Mouse (Mus musculus) T-helper 1 cell (primary cell): ENCODE measurements around the gene Txk.

Experiments used
- in situ Hi-C: fragments of 300-600 bp; cut with MboI, MseI; formaldehyde crosslinking; loops from one replicate; pipeline ENCODE4 v1.15.1; 2025; ENCODE audit warnings: high pct_unique_total_duplicates

The Txk gene

GRCm38 (mm10) chr5:72696491-72696890 is 56.1 kb downstream of the Txk start:
- in situ Hi-C loops: loop anchor here (25.0 kb wide), 2 partner anchors 1184 to 1984 kb away; no protein-coding TSS in a partner anchor

GRCm38 (mm10) chr5:72694684-72695083 is 57.9 kb downstream of the Txk start:
- in situ Hi-C loops: loop anchor here (25.0 kb wide), 2 partner anchors 1182 to 1982 kb away; no protein-coding TSS in a partner anchor

DNA sequence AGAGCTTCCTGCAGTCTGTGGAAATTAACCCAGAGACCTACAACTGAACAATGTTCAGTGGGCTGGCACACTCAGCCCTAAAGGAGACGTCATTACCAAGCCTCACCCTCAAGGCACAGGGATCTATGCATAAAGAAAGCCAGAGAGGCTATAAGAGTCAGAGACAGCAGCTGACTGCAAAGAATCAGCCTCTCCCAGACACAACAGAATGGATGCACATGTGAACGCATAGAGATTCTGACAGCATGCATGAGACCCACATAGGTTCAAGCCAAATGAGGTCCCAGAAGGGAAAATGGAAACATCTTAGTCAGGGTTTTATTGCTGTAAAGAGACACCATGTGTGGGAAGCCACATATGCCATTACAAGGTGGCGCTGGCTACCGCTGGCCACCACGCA is 62.1 kb downstream of the Txk start:
- in situ Hi-C loops: loop anchor here (25.0 kb wide), 2 partner anchors 1178 to 1978 kb away; no protein-coding TSS in a partner anchor

- in situ Hi-C loops: loop anchor here (25.0 kb wide), 2 partner anchors 1177 to 1977 kb away; no protein-coding TSS in a partner anchor
Observed at GRCm38 (mm10) chr5:72689556-72689955, 63.0 kb downstream of the Txk start.

- in situ Hi-C loops: loop anchor here (25.0 kb wide), 2 partner anchors 1169 to 1969 kb away; no protein-coding TSS in a partner anchor
Observed at GRCm38 (mm10) chr5:72681451-72681850, 71.1 kb downstream of the Txk start.

DNA sequence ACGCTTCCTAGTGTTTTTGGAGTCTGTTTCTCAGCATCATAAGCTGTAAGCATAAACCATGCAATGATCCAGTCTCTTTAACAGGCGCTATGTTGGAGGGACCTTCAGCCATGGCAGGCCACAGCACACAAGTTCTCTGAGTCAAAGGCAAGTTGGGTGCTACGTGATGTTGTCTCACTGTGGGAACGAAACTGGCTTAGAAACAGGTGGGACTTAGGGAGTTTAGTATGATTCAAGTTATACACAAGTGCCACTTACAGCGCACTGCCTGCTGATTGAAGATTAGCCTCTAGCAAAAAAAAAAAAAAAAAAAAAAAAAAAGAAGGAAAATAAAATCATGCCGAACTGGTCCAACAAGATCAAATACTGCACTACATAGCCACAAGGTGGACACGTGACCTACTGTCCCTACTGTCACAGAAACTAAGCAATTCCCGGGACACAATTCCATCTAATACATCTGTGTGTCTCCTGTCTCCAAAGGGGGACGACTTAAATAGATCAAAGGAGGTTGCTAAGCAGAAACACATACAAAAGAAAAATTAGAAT is 77.5 kb downstream of the Txk start:
- in situ Hi-C loops: loop anchor here (25.0 kb wide), 2 partner anchors 1163 to 1963 kb away; no protein-coding TSS in a partner anchor

GRCm38 (mm10) chr5:72671017-72671699 is 81.4 kb downstream of the Txk start:
- in situ Hi-C loops: no loop called here

- in situ Hi-C loops: no loop called here
Observed at GRCm38 (mm10) chr5:72668351-72668750, 84.2 kb downstream of the Txk start.

DNA sequence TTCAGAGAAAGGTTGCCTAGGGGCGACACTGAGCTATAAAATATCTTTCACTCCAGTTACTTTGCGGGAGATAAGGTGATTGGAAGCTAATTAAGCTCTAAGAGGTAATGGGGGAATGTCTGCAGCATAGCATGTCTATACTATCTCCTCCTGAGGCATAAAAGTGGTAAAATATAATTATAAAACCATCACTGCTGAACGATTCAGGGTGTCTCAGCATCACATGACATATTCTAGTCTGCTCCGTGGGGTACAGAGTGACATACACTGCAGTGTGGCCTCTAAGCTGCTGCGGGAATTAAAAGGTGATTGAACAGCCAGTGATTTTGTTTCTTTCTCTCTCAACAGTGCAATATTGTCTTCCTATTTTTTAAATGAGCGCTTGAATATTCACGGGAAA is 86.1 kb downstream of the Txk start:
- in situ Hi-C loops: no loop called here

DNA sequence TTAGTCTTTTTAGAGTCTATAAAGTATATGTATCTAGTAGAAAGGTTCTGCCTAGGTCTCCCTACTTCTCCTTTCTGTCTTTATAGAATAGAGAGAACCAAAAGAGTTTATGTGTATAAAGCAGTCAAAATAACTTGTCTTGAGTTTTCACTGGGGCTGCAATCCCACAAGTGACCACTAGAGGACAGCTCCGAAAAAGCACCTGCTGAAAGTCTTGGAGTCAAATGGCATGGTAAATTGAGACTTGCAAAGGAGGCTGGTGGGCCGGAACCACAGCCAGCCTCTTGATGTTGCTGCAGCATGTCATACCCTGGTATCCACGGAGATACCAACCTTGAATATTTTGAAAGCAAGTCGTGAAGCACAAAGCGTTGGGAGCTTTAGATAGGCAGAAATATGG is 87.3 kb downstream of the Txk start:
- in situ Hi-C loops: no loop called here

DNA sequence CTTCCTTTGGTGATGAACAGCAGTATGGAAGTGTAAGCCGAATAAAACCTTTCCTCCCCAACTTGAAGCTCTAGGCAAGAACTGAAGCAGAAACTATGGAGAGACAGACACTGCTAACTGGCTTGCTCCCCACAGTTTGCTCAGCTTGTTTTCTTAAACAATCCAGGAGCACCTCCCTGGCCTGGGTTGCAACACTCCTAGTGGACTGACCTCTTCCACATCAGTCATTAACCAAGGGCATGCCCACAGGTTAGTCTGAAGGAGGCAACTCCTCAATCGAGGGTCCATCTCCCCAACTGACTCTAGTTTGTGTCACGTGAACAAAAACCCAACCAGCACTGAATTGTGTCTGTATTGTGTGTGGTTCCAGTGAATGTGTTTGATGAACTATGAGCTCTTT is 87.7 kb downstream of the Txk start:
- in situ Hi-C loops: no loop called here

DNA sequence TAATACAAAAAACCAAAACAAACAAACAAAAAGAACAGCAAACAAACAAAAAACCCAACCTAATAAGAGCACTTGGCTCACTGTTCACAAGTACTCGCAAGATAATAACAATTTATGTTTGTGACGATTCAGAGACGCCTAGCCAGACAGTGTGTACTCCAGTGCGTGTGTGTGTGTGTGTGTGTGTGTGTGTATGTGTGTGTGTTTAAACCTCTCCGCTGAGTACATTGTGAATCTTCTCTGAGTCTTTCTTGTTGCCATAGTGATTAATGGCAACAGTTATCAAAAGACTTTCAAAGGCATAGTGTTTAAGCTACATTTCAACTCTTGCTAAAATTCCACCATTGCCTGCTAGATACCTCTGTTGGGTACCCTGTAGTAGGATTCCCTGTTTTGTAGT is 88.5 kb downstream of the Txk start:
- in situ Hi-C loops: no loop called here

- in situ Hi-C loops: no loop called here
Observed at GRCm38 (mm10) chr5:72661051-72661781, 91.4 kb downstream of the Txk start.

- in situ Hi-C loops: no loop called here
Observed at GRCm38 (mm10) chr5:72658375-72658774, 94.2 kb downstream of the Txk start.

DNA sequence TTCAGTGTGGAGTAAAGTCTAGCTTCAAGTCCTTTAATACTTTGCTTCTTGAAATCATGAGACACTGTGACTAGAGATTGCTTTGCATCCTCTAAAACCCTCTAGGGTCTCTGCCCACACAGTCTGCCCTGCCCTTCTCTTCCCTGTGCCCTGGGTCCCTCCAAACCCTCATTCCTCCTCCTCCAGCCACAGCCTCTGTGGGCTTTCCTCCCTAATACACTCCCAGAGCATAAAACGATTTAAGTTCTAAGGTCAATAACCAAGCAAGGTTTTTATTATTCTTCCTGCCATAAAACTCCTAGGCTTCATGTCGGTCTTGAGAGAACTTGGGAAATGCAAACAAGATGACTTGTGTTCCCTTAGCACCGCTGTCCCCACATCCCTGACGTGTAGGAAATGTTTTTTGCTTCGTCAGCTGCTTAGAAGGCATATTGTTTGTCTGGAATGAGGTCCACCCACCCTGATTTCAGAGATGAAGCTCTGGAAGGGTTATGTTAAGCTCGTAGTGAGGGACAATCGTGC is 96.2 kb downstream of the Txk start:
- in situ Hi-C loops: no loop called here

- in situ Hi-C loops: no loop called here
Observed at GRCm38 (mm10) chr5:72653068-72653674, 99.4 kb downstream of the Txk start.

- in situ Hi-C loops: no loop called here
Observed at GRCm38 (mm10) chr5:72648987-72649735, 103.4 kb downstream of the Txk start.

DNA sequence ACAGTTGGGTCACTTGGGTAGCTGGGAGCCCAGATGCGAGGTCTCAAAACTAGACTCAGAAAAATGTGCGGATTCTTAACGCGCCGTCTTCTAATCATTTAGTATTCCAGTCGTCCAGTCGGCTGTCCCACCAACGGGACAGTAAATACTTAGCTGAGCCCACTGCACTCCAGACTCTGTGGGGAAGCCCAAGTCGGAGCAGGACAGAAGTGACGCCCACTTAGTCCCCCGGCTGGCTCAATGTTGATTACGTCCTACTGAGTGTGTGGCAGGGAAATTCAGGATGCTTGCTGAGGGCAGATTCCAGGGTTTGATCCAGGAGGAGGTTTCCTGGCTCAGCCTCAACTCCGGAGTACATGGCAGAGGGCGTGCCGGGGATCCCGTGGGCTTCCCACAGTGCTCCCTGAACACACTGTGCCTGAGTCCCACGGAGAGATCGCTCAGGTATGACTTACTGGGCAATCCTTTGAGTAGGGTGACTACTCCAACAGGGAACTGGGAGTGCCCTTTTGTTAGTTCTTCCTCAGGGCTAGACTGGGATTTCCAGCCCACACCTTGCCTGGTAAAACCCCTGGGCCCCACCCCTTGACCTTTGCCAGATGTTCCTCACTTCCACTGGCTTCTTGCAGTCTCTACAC is 104.5 kb downstream of the Txk start:
- in situ Hi-C loops: no loop called here

DNA sequence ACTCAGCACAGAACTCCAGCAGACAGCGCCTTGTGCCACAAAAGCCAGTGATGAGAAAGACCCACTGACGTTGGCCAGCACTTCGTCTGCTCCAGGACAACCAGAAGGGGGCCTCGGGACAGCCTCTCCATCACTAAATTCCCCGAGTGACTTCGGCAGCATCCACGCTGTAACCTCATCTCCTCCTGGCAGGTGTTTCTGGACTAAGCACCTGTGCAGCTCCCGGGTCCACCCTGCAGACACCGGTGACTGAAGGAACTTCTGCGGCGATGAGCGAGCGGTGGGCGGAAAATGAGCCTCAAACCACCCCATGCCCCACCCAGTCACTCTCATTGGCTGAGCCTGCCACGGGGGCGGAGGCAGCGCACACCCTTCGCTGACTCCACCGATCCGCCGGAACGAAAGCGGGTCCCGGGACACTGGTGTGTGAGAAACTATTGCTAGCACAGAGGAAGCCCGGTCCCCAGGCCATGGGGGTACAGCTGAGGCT is 105.1 kb downstream of the Txk start, which contains the start of gene Nipal1:
Gene Nipal1 (plus strand): TSS at position 378 of the 490 bp plus-strand sequence.
- in situ Hi-C loops: no loop called here

DNA sequence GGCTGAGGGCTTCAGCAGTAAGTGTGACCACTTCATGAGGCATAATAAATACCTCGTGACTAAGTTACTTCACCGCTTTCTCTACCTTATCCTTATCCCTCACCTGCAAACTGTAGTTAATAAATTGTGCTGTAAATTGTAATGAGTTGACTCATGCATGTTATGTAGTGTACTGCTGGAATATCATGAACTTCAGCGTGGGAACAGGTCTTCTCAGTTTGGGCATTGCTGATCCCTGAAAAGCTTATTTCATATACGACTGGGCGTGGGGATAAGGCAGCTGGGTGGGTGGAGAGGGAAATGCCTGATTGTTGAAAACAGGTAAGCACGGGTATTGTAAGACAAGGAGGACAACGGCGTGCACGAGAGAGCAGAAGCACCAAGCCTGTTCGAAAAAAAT is 105.6 kb downstream of the Txk start:
- in situ Hi-C loops: no loop called here
